Mouse (Mus musculus) megakaryocyte-erythroid progenitor cell, adult 5 weeks (primary cell): ENCODE results near the gene Ip6k1. TPM values are rescaled to one million over a fixed set of nuclear protein-coding genes. Genes with fewer than 3 reads are reported as not detected.

ENCODE experiments used
- polyA plus RNA-seq: library from polyadenylated mRNA; stranded (reverse); fragments of >175 nt; gene quantifications from 2 replicates; pipeline ENCODE4 v1.2.3, GENCODE M21; 2012

Ip6k1 gene
- polyA plus RNA-seq: 55.9 and 63.3 TPM in 2 replicates

GRCm38 (mm10) chr9:108001922-108002770 is at the start of gene Ip6k1:
Gene Ip6k1, plus strand, starts transcription at chr9:108002501.

DNA sequence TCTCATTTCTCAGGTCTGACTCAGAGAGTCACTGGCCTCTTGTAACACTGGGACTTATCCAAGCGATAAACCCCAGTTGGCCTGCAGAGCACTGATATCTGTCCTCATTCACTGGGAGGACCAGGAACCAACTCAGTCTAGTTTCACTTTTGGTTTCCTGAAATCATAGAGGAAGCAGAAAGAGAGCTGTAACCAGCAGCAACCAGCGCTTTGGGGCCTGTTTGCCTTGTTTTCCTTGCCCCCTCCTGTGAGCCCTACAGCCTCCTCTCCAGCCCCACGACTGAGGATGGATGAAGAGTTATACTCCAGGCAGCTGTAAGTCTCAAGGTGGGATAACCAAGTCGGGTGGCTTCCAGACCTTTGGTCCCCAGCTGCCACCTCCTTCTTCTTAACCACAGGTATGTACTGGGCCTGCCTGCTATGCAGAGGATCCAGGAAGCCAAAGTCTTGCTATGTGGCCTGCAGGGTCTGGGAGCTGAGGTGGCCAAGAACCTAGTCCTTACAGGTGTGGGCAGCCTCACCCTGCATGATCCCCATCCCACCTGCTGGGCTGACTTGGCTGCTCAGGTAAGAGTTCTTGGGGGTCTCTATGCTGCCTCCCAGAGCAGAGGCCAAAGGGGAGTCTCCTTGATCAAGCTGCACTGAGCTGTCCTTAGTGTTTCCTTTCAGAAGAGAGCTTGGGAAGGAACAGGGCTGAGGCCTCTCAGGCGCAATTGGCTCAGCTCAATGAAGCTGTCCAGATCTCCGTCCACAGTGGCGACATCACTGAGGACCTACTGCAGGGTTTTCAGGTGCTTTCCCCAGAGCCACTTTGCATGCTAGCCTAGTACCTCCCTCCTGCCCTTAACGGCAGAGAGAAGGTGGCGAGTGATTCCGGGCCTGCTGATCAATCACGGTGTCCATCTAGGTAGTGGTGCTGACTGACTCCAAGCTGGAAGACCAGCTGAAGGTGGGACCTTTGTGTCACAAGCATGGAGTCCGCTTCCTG is 26.6 kb upstream of the Ip6k1 start, which contains the start of gene Uba7:
Gene Uba7 (plus strand): TSS at position 107 of the 988 bp plus-strand sequence.

GRCm38 (mm10) chr9:107982681-107983346 is 19.5 kb upstream of the Ip6k1 start, which contains the start of gene Gm20661:
Gene Gm20661, plus strand, starts transcription at chr9:107983058.

DNA sequence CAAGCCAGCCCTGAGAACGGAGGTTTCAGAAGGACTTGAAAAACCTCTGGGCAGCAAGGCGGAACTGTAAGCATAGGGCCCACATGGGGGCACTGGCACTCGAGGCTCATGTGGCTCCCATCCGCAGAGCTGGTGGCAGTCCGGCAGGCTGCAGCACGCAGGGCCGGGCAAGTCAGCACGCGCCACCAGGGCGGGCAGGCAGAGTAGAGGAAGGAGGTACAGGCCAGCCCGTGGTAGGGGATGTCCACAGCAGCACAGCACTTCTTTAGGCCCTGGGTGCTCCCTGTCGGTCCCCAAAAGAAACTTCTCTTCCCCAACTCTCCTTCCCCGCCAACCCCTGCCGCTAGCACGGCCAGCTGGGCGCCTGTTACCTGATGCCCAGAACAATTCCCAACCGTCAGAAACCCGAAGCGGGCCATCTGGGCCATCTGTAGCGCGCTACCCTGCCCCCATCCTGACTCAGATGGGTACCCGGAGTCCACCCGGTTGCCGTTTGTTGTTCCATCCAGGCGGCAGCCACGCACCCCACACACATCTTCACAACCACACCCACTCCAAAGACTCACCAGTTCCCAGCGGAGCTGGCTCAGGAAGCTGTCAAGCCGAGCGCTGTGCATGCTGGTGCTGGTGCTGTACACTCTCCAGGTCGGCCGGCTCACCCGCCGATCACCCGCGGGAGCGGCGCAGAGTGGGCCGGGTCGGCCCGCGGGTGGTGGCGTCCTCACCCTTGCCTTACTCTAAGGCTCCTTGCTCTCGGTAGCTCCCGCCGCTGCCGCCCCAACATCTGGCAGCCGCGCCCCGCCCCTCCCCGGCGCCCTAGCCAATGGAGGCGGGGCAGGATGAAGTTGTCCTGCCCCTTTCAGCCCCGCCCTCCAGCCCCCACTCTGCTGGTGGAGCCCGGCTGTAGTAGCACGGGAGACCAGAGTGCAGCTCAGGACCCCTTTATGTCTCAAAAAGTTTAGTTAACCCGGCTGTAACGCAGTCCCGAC is 16.9 kb upstream of the Ip6k1 start, which contains the start of gene Inka1:
Gene Inka1 (minus strand): TSS at position 749 of the 989 bp plus-strand sequence.

GRCm38 (mm10) chr9:107992197-107992596 is 10.1 kb upstream of the Ip6k1 start, which contains the start of gene Cdhr4:
Gene Cdhr4, plus strand, starts transcription at chr9:107992497.

DNA sequence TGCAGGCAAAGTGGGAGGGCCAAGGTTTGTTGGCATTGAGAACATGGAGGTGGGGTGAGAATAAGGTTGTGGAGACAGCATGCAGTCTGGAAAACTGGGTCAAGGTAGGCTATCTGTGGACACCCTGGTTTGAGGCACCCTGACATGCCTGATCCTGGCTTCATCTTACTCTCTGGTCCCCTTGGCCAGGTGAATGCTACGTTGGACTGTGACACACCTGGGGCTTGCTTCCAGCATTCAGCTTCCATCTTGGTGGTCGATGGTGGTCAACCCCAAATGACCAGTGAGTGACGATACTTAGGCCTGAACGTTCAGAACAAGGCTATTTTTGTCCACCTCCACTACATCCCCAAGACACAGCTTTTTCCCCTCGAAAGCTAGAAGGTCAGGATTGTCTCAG is 6.3 kb upstream of the Ip6k1 start, which contains the start of gene Gm20662:
Gene Gm20662 (plus strand): TSS at position 301 of the 400 bp plus-strand sequence.

GRCm38 (mm10) chr9:108049016-108049455 is 46.7 kb downstream of the Ip6k1 start, which contains the start of gene Gmppb:
Gene Gmppb, plus strand, starts transcription at chr9:108049242.

GRCm38 (mm10) chr9:108052885-108053664 is 50.8 kb downstream of the Ip6k1 start, which contains the start of gene Amigo3:
Gene Amigo3, plus strand, starts transcription at chr9:108053159.

GRCm38 (mm10) chr9:108080168-108080567 is 77.9 kb downstream of the Ip6k1 start, which contains the start of gene Mst1:
Gene Mst1, plus strand, starts transcription at chr9:108080436.

DNA sequence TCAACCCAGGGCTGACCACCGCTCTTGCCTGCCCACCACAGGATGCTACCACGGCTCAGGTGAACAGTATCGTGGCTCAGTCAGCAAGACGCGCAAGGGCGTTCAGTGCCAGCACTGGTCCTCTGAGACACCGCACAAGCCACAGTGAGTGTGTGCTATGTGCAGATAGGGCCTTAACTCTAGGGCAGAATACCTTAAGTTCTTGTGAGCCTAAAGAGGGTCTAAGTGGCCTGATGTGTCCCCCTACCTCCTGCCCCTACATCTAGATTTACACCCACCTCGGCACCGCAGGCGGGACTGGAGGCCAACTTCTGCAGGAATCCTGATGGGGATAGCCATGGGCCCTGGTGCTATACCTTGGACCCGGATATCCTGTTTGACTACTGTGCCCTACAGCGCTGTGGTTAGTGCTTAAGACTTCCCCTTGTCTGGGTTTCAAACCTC is 80.7 kb downstream of the Ip6k1 start, which contains the start of gene Rnf123:
Gene Rnf123 (minus strand): TSS at position 359 of the 444 bp plus-strand sequence.

DNA sequence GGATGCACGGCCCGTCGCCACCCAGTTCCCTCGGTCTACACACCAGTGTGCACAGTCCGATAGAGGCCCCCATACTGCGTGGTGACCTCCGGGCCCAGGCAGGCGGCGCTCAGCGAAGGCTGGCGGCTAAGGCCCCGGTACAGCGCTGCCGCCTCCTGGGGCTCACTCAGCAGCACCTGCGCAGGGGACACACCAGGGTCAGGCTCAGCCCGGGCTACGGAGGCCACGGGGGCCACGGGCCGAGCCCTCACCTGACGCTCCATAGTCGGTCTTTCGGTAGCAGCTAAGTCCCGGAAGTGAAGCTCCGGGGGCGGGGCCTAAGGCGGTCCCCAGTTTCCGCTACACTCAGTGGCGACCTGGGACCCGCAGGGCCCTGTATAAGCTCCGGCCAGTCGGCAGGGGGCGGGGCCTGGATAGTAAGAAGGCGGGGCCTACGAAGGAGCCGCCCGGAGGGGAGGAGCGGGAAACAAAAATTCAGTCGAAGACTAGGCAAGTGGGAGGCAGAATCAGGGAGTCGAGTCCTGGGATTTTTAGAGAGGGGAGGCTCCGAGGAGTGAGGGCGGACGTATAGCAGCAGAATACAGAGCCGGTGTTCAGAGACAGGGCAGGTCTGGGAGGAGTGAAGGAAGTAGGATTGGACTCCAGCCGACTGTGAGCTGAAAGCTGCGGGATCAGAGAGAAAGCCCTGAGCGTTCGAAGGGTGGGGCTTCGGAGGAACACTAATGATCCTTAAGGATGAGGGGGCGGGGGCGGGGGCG is 92.1 kb downstream of the Ip6k1 start, which contains the start of gene Apeh:
Gene Apeh (minus strand): TSS at position 423 of the 758 bp plus-strand sequence.

Other genes with a start within 250 kb of the Ip6k1 start
- 22.6 and 29.7 TPM in 2 replicates for gene Rbm5, start 231.5 kb upstream of the Ip6k1 start, polyA plus RNA-seq
- 21.8 and 30.9 TPM in 2 replicates for gene Rbm6, start 129.3 kb upstream of the Ip6k1 start, polyA plus RNA-seq
- 22.6 and 23.1 TPM in 2 replicates for gene Mon1a, start 114.3 kb upstream of the Ip6k1 start, polyA plus RNA-seq
- gene Mst1r, start 95.6 kb upstream of the Ip6k1 start, polyA plus RNA-seq: 0.18 and 0.50 TPM in 2 replicates
- not detected in 2 replicates for gene Actl11, start 74.0 kb upstream of the Ip6k1 start, polyA plus RNA-seq
- 0.26 and 0.68 TPM in 2 replicates for gene Camkv, start 66.8 kb upstream of the Ip6k1 start, polyA plus RNA-seq
- 2.5 and 4.6 TPM in 2 replicates for gene Traip, start 52.4 kb upstream of the Ip6k1 start, polyA plus RNA-seq
- gene Uba7, start 27.0 kb upstream of the Ip6k1 start, polyA plus RNA-seq: 30.7 and 41.6 TPM in 2 replicates
- 0.25 and 0.33 TPM in 2 replicates for gene Gm20661, start 19.4 kb upstream of the Ip6k1 start, polyA plus RNA-seq
- 69.0 and 83.7 TPM in 2 replicates for gene Inka1, start 16.6 kb upstream of the Ip6k1 start, polyA plus RNA-seq
- gene Cdhr4, start 10.0 kb upstream of the Ip6k1 start, polyA plus RNA-seq: 0.28 and 1.4 TPM in 2 replicates
- 0.04 and 0.06 TPM in 2 replicates for gene Gm20662, start 6.2 kb upstream of the Ip6k1 start, polyA plus RNA-seq
- 14.6 and 19.6 TPM in 2 replicates for gene Gmppb, start 46.7 kb downstream of the Ip6k1 start, polyA plus RNA-seq
- gene Amigo3, start 50.7 kb downstream of the Ip6k1 start, polyA plus RNA-seq: 2.5 TPM in 2 replicates
- gene Mst1, start 77.9 kb downstream of the Ip6k1 start, polyA plus RNA-seq: 0.28 TPM in 1 of 2 replicates, not detected in the other
- 100 and 113 TPM in 2 replicates for gene Rnf123, start 80.8 kb downstream of the Ip6k1 start, polyA plus RNA-seq
- gene Apeh, start 92.1 kb downstream of the Ip6k1 start, polyA plus RNA-seq: 48.2 and 48.5 TPM in 2 replicates
- gene Bsn, start 187.9 kb downstream of the Ip6k1 start, polyA plus RNA-seq: 9.8 and 12.3 TPM in 2 replicates